Mouse (Mus musculus): Measurements from ENCODE around the gene Ythdf1.

The Ythdf1 gene

GRCm38 (mm10) chr2:180879365-180880067 lies 41.2 kb downstream of the Ythdf1 start:
- DNase-seq (ENCODE audit: low spot score in 2 of 2), result no peak

GRCm38 (mm10) chr2:180870006-180870405 lies 50.7 kb downstream of the Ythdf1 start:
- no peak for DNase-seq (ENCODE audit: low spot score in 2 of 2)

GRCm38 (mm10) chr2:180861561-180861960 lies 59.2 kb downstream of the Ythdf1 start:
- DNase-seq (ENCODE audit: low spot score in 2 of 2), result no peak

- no peak for DNase-seq (ENCODE audit: low spot score in 2 of 2)
Observed at GRCm38 (mm10) chr2:180857121-180857520, 63.6 kb downstream of the Ythdf1 start.

GRCm38 (mm10) chr2:180855005-180855544 lies 65.7 kb downstream of the Ythdf1 start:
- no peak for DNase-seq (ENCODE audit: low spot score in 2 of 2)
